Mouse (Mus musculus): Measurements from ENCODE around the gene Rps6ka2.
"Not testable (repeated sequence)": the region's sequence is repeated elsewhere in the genome, so short reads cannot be mapped to it uniquely, and the experiment has no call there.

Gene Rps6ka2

DNA sequence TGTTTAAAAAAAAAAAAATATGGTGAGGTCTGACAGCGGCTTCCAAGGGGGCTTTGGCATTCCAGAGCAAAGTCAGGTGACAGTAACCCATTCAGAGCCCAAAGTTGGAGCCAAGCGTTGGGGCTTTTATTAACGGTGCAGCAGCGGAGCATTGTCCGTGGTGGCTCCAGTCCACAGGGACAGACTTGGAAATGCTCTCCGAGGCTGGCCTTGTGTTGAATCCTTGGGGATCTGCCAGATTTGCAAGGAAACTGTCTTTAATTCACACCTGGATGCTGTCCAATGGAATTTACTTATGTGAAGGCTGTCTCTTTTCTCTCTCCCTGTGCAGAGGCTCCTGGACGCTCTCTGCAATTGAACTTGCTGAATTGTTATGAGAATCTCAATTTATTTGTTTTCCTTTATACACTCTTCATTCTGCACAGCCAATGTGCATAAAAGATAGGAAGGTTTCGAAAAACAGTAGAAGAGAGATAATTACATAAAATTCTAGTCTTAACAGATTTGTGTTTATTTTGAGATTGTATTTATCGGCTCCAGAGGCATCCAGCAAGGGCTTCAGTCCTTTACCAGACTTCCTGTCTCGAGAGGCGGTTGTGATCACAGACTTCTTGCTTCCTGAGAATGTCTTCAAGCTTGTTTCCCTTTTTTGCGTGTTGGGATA, 95.9 kb downstream of the Rps6ka2 start:
- in situ Hi-C loops (cut with MboI; ENCODE audit: low sequenced_read_pairs) = no loop called here

GRCm38 (mm10) chr17:7267843-7268242, 97.9 kb downstream of the Rps6ka2 start:
- in situ Hi-C loops (cut with MboI; ENCODE audit: low sequenced_read_pairs) = no loop called here

GRCm38 (mm10) chr17:7269151-7269806, 99.4 kb downstream of the Rps6ka2 start:
- in situ Hi-C loops (cut with MboI; ENCODE audit: low sequenced_read_pairs) = no loop called here

- in situ Hi-C loops (cut with MboI; ENCODE audit: low sequenced_read_pairs) = no loop called here
These were observed 100.6 kb downstream of the Rps6ka2 start for GRCm38 (mm10) chr17:7270506-7270905.

- in situ Hi-C loops (cut with MboI; ENCODE audit: low sequenced_read_pairs) = no loop called here
These were observed 101.7 kb downstream of the Rps6ka2 start for GRCm38 (mm10) chr17:7271522-7272134.

DNA sequence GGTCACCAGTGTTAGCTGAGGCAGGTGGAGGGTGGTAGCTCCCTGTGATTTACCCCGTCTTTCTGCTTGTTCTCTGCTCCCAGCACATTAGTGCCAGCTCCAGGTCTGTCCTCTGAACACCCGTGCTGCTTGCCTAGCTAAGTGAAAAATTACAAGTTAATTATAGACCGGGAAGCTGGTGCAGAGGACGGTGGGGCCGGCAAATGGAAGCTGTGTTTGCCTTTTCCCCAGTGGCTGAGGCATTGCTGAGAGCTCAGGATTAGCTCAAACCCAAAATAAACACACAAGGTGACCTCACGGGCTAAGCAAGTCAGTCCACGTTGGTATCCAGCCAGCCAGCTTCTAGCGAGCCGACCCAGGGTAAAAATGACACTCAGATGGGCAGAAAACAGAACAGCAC, 103.1 kb downstream of the Rps6ka2 start:
- in situ Hi-C loops (cut with MboI; ENCODE audit: low sequenced_read_pairs) = no loop called here

DNA sequence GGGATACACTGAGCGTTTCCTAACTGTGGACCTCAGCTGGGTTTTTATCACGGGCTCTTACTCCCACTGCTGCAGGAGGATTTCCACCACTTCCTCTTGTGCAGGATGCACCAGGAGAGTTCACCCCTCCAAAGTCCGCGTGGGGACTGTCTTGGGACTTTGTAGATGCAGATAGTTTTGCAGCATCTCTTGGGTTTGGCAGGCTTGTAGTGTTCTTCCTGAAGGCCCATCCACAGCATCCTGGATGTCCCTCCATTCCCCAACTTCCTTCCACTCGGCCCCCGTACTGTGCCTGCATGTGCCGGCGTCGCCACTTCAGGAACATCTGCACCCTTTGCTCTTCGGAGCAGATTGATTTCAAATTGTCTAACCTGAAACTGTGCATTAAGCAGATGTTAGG, 103.9 kb downstream of the Rps6ka2 start:
- in situ Hi-C loops (cut with MboI; ENCODE audit: low sequenced_read_pairs) = no loop called here

DNA sequence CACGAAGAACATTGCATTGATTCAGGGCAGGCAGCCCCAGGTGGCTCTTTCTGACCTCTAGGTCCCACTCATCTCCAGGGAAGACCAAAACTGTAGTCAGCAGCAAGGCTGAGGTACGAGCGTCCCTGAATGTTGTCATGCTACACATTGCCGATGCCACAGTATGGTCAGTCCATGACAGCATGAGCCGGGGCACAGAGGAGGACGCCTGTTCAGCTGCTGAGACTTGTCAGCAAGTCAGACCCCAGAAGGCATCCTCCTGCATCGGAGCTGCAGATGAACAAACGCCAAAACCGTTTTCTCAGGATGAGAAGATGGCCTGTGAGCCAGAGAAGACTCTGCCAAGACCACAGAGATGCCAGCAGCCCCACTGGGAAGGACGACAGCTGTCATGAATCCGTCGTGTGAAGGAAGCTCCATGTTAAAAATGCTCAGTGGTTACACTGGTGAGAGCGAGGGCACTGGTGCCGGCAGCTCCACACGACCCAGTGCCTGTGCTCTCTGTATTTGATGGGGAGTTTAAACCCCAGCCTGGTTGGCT, 108.9 kb downstream of the Rps6ka2 start:
- in situ Hi-C loops (cut with MboI; ENCODE audit: low sequenced_read_pairs) = loop anchor here (25.0 kb wide), 1 partner anchor 534 kb away; no protein-coding TSS in a partner anchor

DNA sequence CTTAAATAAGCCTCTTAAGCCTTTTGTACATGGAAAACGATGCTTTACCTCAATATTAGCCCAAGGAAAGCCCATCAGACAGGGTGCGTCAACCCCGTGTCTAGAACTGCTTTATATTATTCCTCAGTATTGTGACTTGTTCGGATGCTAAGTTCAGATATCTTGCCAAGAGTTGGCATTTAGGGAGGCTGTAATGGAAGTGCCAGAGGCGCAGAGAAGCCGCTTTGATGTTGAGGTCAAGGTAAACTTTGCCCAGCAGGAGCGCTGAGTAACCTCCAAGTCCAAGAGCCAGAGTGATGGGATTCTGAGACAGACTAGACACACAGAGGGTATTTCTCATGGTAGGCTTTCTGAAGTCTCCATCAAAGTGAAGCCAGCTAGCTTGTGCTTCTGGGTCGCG, 109.3 kb downstream of the Rps6ka2 start:
- in situ Hi-C loops (cut with MboI; ENCODE audit: low sequenced_read_pairs) = loop anchor here (25.0 kb wide), 1 partner anchor 533 kb away; no protein-coding TSS in a partner anchor

GRCm38 (mm10) chr17:7284297-7284910, 114.5 kb downstream of the Rps6ka2 start:
- in situ Hi-C loops (cut with MboI; ENCODE audit: low sequenced_read_pairs) = loop anchor here (25.0 kb wide), 1 partner anchor 528 kb away; no protein-coding TSS in a partner anchor

GRCm38 (mm10) chr17:7285292-7285691, 115.4 kb downstream of the Rps6ka2 start:
- in situ Hi-C loops (cut with MboI; ENCODE audit: low sequenced_read_pairs) = loop anchor here (25.0 kb wide), 1 partner anchor 527 kb away; no protein-coding TSS in a partner anchor

DNA sequence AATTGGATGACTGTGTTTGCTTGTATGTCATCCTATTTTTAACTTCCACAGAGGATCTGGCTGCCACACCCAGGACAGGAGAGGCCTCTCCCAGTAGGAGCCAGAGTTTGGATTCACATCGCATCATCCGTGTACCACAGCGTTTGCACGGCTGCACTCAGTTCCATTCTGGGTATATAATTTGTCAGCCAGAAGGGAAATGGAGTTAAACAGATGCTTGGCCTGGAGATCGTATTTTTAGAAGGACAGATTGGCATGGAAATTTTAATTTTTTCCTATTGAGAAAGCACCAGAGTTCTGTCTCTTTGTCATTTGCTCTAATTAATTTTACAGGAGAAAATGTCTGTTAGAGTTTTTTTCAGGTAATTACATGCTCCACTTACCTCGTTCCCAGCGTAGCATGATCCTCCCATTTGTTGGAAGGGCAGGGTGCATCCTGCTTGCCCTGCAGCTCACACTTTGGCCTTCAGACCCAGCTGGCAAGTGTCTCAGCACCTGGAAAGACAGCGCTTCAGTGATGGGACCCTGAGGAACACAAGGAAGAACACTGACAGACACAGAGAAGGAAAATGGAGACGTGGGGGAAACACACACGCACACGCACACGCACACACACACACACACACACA, 116.6 kb downstream of the Rps6ka2 start:
- in situ Hi-C loops (cut with MboI; ENCODE audit: low sequenced_read_pairs) = loop anchor here (25.0 kb wide), 1 partner anchor 526 kb away; no protein-coding TSS in a partner anchor

- in situ Hi-C loops (cut with MboI; ENCODE audit: low sequenced_read_pairs) = loop anchor here (25.0 kb wide), 1 partner anchor 520 kb away; no protein-coding TSS in a partner anchor
These were observed 122.2 kb downstream of the Rps6ka2 start for GRCm38 (mm10) chr17:7292012-7292684.

- in situ Hi-C loops (cut with MboI; ENCODE audit: low sequenced_read_pairs) = not testable (repeated sequence)
These were observed 136.6 kb downstream of the Rps6ka2 start for GRCm38 (mm10) chr17:7306278-7307196.

DNA sequence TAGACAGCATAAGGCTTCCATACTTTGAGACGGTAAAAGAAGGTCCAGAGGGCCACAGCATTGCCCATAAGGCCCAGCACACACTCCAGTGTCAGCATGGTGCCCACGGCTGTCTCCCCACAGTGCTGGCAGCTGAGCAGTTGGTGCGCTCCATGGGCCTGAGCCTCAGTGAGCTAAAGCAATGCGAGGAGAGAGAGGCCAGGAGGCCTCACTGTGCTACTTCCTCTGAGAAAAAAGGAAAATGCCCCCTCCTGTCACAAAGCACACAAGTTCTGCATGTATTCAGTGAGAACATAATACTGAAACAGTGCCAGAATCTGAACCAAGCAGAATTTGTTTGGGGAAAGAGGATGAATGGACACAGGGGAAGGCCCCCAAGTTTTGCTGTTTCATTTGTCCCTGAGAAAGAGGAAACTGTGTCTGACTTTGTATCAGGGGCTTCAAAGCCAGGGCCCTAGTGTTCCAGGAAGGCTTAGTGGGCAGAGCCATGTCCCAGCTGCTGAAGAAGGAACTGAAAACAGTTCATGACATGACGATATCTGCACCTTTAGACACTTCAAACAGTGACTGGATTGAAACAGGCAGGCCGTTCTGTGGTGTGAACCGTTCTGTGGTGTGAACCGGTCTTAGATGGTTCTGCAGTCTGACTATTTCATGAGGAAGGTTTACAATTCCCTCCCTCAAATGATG, 145.9 kb downstream of the Rps6ka2 start:
- in situ Hi-C loops (cut with MboI; ENCODE audit: low sequenced_read_pairs) = not testable (repeated sequence)

DNA sequence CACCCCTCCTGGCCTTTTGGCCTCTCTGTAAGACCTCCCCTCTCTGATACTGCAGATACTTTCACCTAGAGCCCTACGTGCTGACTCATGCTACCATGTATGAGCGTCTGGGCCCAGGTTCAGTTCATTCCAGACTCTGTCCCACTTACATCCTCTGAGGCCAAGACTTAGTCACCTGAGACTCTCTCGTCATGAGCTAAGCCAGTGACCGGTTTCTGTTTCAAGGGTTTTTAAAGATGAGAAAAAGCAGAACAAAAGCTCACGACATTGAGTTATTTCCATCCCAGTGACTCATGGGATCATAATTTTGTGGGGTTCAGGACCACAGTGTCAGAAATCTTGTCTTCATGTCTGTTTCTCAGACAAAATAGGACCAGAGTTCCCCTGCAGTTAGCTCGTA, 149.9 kb downstream of the Rps6ka2 start:
- in situ Hi-C loops (cut with MboI; ENCODE audit: low sequenced_read_pairs) = not testable (repeated sequence)

GRCm38 (mm10) chr17:7324346-7324745, 154.4 kb downstream of the Rps6ka2 start, which contains the start of gene Tcp10a:
Gene Tcp10a (plus strand): TSS chr17:7324646.
- in situ Hi-C loops (cut with MboI; ENCODE audit: low sequenced_read_pairs) = not testable (repeated sequence)

GRCm38 (mm10) chr17:7326415-7326814, 156.5 kb downstream of the Rps6ka2 start:
- in situ Hi-C loops (cut with MboI; ENCODE audit: low sequenced_read_pairs) = not testable (repeated sequence)
